Mouse (Mus musculus) forebrain, embryonic 11.5 days (tissue): ENCODE data around the gene Crb1. TPM values are rescaled to one million over a fixed set of nuclear protein-coding genes. Genes with fewer than 3 reads are reported as not detected.

Experiments used
- ATAC-seq: fragments of 200-750 bp; cut with Nextera tagmentation; replicated peaks from 2 replicates; pipeline ENCODE4 v1.8.0; 2017; ENCODE audit warnings: moderate TSS enrichment; ENCODE audit not compliant: low FRiP score
- DNase-seq: peaks from one replicate; pipeline ENCODE4 v3.0.0-alpha.2; 2017; ENCODE audit warnings: low spot score
- H3K27ac ChIP-seq: fragments of 300-500 bp; sonication (generic); 2 replicates; pipeline ENCODE4 v1.5.1; 2014; ENCODE audit warnings: low read depth, low read length
- H3K27me3 ChIP-seq: fragments of 300-500 bp; sonication (generic); 2 replicates; pipeline ENCODE4 v1.6.1; 2014; ENCODE audit warnings: mild to moderate bottlenecking, low read length, mixed read lengths; ENCODE audit not compliant: control insufficient read depth, insufficient read depth
- H3K36me3 ChIP-seq: fragments of 300-500 bp; sonication (generic); 2 replicates; pipeline ENCODE4 v1.6.1; 2014; ENCODE audit warnings: mild to moderate bottlenecking, low read length, moderate library complexity, mixed read lengths; ENCODE audit not compliant: control insufficient read depth, insufficient read depth
- H3K4me1 ChIP-seq: fragments of 300-500 bp; sonication (generic); replicated peaks from 2 replicates; pipeline ENCODE4 v1.6.1; 2014; ENCODE audit warnings: low read length, mixed read lengths; ENCODE audit not compliant: control insufficient read depth, insufficient read depth
- H3K4me2 ChIP-seq: fragments of 300-500 bp; sonication (generic); 2 replicates; pipeline ENCODE4 v1.6.1; 2014; ENCODE audit warnings: low read depth, mild to moderate bottlenecking, low read length, moderate library complexity, mixed read lengths; ENCODE audit not compliant: severe bottlenecking
- H3K4me3 ChIP-seq: fragments of 300-500 bp; sonication (generic); 2 replicates; pipeline ENCODE4 v1.5.1; 2014; ENCODE audit warnings: low read depth, low read length
- H3K9ac ChIP-seq: fragments of 300-500 bp; sonication (generic); 2 replicates; pipeline ENCODE4 v1.6.1; 2014; ENCODE audit warnings: low read length
- H3K9me3 ChIP-seq: fragments of 300-500 bp; sonication (generic); 2 replicates; pipeline ENCODE4 v1.6.1; 2016; ENCODE audit warnings: low read length, mixed read lengths; ENCODE audit not compliant: control insufficient read depth
- WGBS: fragments of 180-500 bp; shearing (Covaris S2); extraction: QIAGEN DNeasy Blood & Tissue Kit; methylation state at CpG from one replicate; pipeline ENCODE4 v1.1.7; 2014; 5-methylcytosine and 5-hydroxymethylcytosine counted together
- polyA plus RNA-seq: library from polyadenylated mRNA; unstranded; fragments of >200 nt; fragmentation: Nextera tagmentation; extraction: Ambion mirVana; gene quantifications from 2 replicates; pipeline ENCODE4 v1.2.1, GENCODE M21; 2014

The Crb1 gene
- polyA plus RNA-seq, 1 experiment from 2014 or later: 2.0 TPM

- H3K27ac ChIP-seq: no peak overlapping the region
- ATAC-seq (no peak), DNase-seq (no peak)
- no peak overlapping the region for H3K4me2 ChIP-seq
- H3K36me3 ChIP-seq: no peaks in the 10 kb centered on the region
- WGBS: 58% methylated on average over 5 of the region's 5 CpGs
- H3K4me1 ChIP-seq: no peaks in the 10 kb centered on the region
- no peaks in the 10 kb centered on the region for H3K9me3 ChIP-seq
- H3K27me3 ChIP-seq: no peaks in the 10 kb centered on the region
- no peak overlapping the region for H3K9ac ChIP-seq
- H3K4me3 ChIP-seq: no peak overlapping the region
Measured at GRCm38 (mm10) chr1:139407701-139408100, 30.8 kb upstream of the Crb1 start.

GRCm38 (mm10) chr1:139405766-139406165 is 28.9 kb upstream of the Crb1 start:
- no peaks in the 10 kb centered on the region for H3K36me3 ChIP-seq
- ATAC-seq (no peak), DNase-seq (no peak)
- H3K4me1 ChIP-seq: no peaks in the 10 kb centered on the region
- no peak overlapping the region for H3K9ac ChIP-seq
- H3K4me2 ChIP-seq: no peak overlapping the region
- H3K27ac ChIP-seq: no peak overlapping the region
- no peaks in the 10 kb centered on the region for H3K27me3 ChIP-seq
- no peaks in the 10 kb centered on the region for H3K9me3 ChIP-seq
- no peak overlapping the region for H3K4me3 ChIP-seq

GRCm38 (mm10) chr1:139396589-139396988 is 19.7 kb upstream of the Crb1 start:
- Histone ChIP-seq H3K9ac (no peak overlapping the region), H3K4me3 (no peak overlapping the region), H3K9me3 (no peaks in the 10 kb centered on the region), H3K4me1 (no peaks in the 10 kb centered on the region), H3K36me3 (no peaks in the 10 kb centered on the region), H3K27me3 (no peaks in the 10 kb centered on the region), H3K27ac (no peak overlapping the region), H3K4me2 (no peak overlapping the region)
- DNase-seq (no peak), ATAC-seq (no peak)
- WGBS: 73% methylated on average over 1 of the region's 1 CpGs

- Histone ChIP-seq H3K27me3 (no peaks in the 10 kb centered on the region), H3K36me3 (no peaks in the 10 kb centered on the region), H3K4me2 (no peak overlapping the region), H3K4me3 (no peak overlapping the region), H3K9ac (no peak overlapping the region), H3K9me3 (no peaks in the 10 kb centered on the region), H3K27ac (no peak overlapping the region), H3K4me1 (no peaks in the 10 kb centered on the region)
- no peak for DNase-seq
- 62% methylated on average over 2 of the region's 2 CpGs for WGBS
- no peak for ATAC-seq
Measured at GRCm38 (mm10) chr1:139391747-139392146, 14.8 kb upstream of the Crb1 start.

GRCm38 (mm10) chr1:139379621-139379984 is 2.7 kb upstream of the Crb1 start:
- H3K27ac ChIP-seq: no peak overlapping the region
- no peak overlapping the region for H3K4me2 ChIP-seq
- no peaks in the 10 kb centered on the region for H3K36me3 ChIP-seq
- H3K9ac ChIP-seq: no peak overlapping the region
- ATAC-seq (no peak), DNase-seq (no peak)
- no peaks in the 10 kb centered on the region for H3K9me3 ChIP-seq
- 33% methylated on average over 4 of the region's 4 CpGs for WGBS
- 0 out of 2 replicates have a peak, but pooled peaks cover 4% of the 10 kb centered on the region for H3K4me1 ChIP-seq
- no peaks in the 10 kb centered on the region for H3K27me3 ChIP-seq
- no peak overlapping the region for H3K4me3 ChIP-seq

- Histone ChIP-seq H3K27ac (no peak overlapping the region), H3K4me3 (no peak overlapping the region), H3K9ac (no peak overlapping the region), H3K4me2 (no peak overlapping the region), H3K9me3 (no peaks in the 10 kb centered on the region), H3K36me3 (no peaks in the 10 kb centered on the region), H3K27me3 (no peaks in the 10 kb centered on the region), H3K4me1 (0 out of 2 replicates have a peak, but pooled peaks cover 4% of the 10 kb centered on the region)
- WGBS: 25% methylated on average over 11 of the region's 11 CpGs
- DNase-seq (peak; percentile 50), ATAC-seq (peak; percentile 20; the same call in 1 of the 2 replicates)
Measured at GRCm38 (mm10) chr1:139378861-139379620, 2.1 kb upstream of the Crb1 start.

GRCm38 (mm10) chr1:139375900-139376299 is 1.0 kb downstream of the Crb1 start:
- peak overlapping the region; percentile 32; the same call in 1 of the 2 replicates for H3K4me2 ChIP-seq
- no peaks in the 10 kb centered on the region for H3K36me3 ChIP-seq
- 20% methylated on average over 6 of the region's 6 CpGs for WGBS
- H3K27ac ChIP-seq: peak overlapping the region; percentile 18; the same call in 1 of the 2 replicates
- 0 out of 2 replicates have a peak, but pooled peaks cover 4% of the 10 kb centered on the region for H3K4me1 ChIP-seq
- H3K9ac ChIP-seq: no peak overlapping the region
- no peaks in the 10 kb centered on the region for H3K27me3 ChIP-seq
- H3K9me3 ChIP-seq: no peaks in the 10 kb centered on the region
- ATAC-seq (peak; percentile 75), DNase-seq (no peak)
- peak overlapping the region; percentile 9; the same call in 1 of the 2 replicates for H3K4me3 ChIP-seq

GRCm38 (mm10) chr1:139371341-139371740 is 5.6 kb downstream of the Crb1 start:
- DNase-seq (no peak), ATAC-seq (no peak)
- 75% methylated on average over 6 of the region's 6 CpGs for WGBS
- no peaks in the 10 kb centered on the region for H3K9me3 ChIP-seq
- no peak overlapping the region for H3K9ac ChIP-seq
- H3K27ac ChIP-seq: no peak overlapping the region
- no peak overlapping the region for H3K4me3 ChIP-seq
- 0 out of 2 replicates have a peak, but pooled peaks cover 4% of the 10 kb centered on the region for H3K4me1 ChIP-seq
- H3K27me3 ChIP-seq: no peaks in the 10 kb centered on the region
- H3K36me3 ChIP-seq: no peaks in the 10 kb centered on the region
- no peak overlapping the region for H3K4me2 ChIP-seq

GRCm38 (mm10) chr1:139348566-139348965 is 28.3 kb downstream of the Crb1 start:
- DNase-seq: no peak
- H3K9ac ChIP-seq: no peak overlapping the region
- H3K27me3 ChIP-seq: no peaks in the 10 kb centered on the region
- no peak overlapping the region for H3K27ac ChIP-seq
- WGBS: 41% methylated on average over 4 of the region's 4 CpGs
- H3K9me3 ChIP-seq: no peaks in the 10 kb centered on the region
- ATAC-seq: no peak
- H3K4me3 ChIP-seq: no peak overlapping the region
- H3K4me2 ChIP-seq: no peak overlapping the region
- H3K36me3 ChIP-seq: no peaks in the 10 kb centered on the region
- H3K4me1 ChIP-seq: peaks cover 13% of the 10 kb centered on the region
